Mouse (Mus musculus) liver, embryonic 14.5 days (tissue): ENCODE measurements around the gene Neto2. TPM values are rescaled to one million over a fixed set of nuclear protein-coding genes. Genes with fewer than 3 reads are reported as not detected.

Experiments
- ATAC-seq: fragments of 200-750 bp; cut with Nextera tagmentation; 2 replicates; pipeline ENCODE4 v1.8.0; 2017; ENCODE audit warnings: moderate number of reproducible peaks, mild to moderate bottlenecking, moderate library complexity; ENCODE audit not compliant: insufficient read depth
- DNase-seq, 3 experiments: peaks; one replicate each; pipeline ENCODE4 v3.0.0-alpha.2; 2012 to 2013; ENCODE audit warnings: low read depth in 3 of 3, low spot score in 3 of 3
- H3K27ac ChIP-seq: fragments of 300-500 bp; sonication (generic); 2 replicates; pipeline ENCODE4 v1.5.1; 2014; ENCODE audit warnings: moderate library complexity, mild to moderate bottlenecking, control low read depth, inconsistent platforms
- H3K27me3 ChIP-seq: fragments of 300-500 bp; sonication (generic); 2 replicates; pipeline ENCODE4 v1.6.1; 2014; ENCODE audit warnings: mild to moderate bottlenecking, low read length, moderate library complexity; ENCODE audit not compliant: control insufficient read depth, insufficient read depth
- H3K36me3 ChIP-seq: fragments of 300-500 bp; sonication (generic); replicated peaks from 2 replicates; pipeline ENCODE4 v1.6.1; 2014; ENCODE audit warnings: low read depth; ENCODE audit not compliant: control insufficient read depth, insufficient read depth
- H3K4me1 ChIP-seq, 2 experiments: fragments of 200-500 bp in 1 of 2; fragments of 300-500 bp in 1 of 2; sonication (generic) in 1 of 2; replicated peaks; 2 replicates each; pipeline ENCODE4 v1.6.1; 2012 to 2014; ENCODE audit warnings: antibody characterized with exemption in 1 of 2, inconsistent platforms in 1 of 2, low read length in 1 of 2; ENCODE audit not compliant: control insufficient read depth in 2 of 2, insufficient read depth in 2 of 2
- H3K4me2 ChIP-seq: fragments of 300-500 bp; sonication (generic); 2 replicates; pipeline ENCODE4 v1.6.1; 2014; ENCODE audit warnings: low read depth, mild to moderate bottlenecking, control low read depth, moderate library complexity
- H3K4me3 ChIP-seq, 2 experiments: fragments of 200-500 bp in 1 of 2; fragments of 300-500 bp in 1 of 2; sonication (generic) in 1 of 2; 2 replicates each; pipeline ENCODE4 v1.5.1; 2012 to 2014; ENCODE audit warnings: low read depth in 2 of 2, low read length in 2 of 2, mild to moderate bottlenecking in 2 of 2, control low read depth in 1 of 2, inconsistent platforms in 1 of 2, moderate library complexity in 1 of 2; ENCODE audit not compliant: insufficient read depth in 1 of 2
- H3K9ac ChIP-seq: fragments of 300-500 bp; sonication (generic); replicated peaks from 2 replicates; pipeline ENCODE4 v1.6.1; 2014; ENCODE audit warnings: mild to moderate bottlenecking, control low read depth, moderate library complexity
- H3K9me3 ChIP-seq: fragments of 300-500 bp; sonication (generic); 2 replicates; pipeline ENCODE4 v1.6.1; 2016; ENCODE audit warnings: low read length, mixed read lengths; ENCODE audit not compliant: control insufficient read depth
- CTCF ChIP-seq: IDR thresholded peaks from 2 replicates; pipeline ENCODE4 v1.5.1; 2016; ENCODE audit warnings: antibody characterized with exemption, low read depth, control low read depth
- EP300 ChIP-seq: IDR thresholded peaks from 2 replicates; pipeline ENCODE4 v1.6.1; 2016; ENCODE audit warnings: antibody characterized with exemption, low read depth
- WGBS: fragments of 180-500 bp; shearing (Covaris S2); extraction: QIAGEN DNeasy Blood & Tissue Kit; methylation state at CpG from one replicate; pipeline ENCODE4 v1.1.7; 2014; ENCODE audit not compliant: insufficient replicate concordance; 5-methylcytosine and 5-hydroxymethylcytosine counted together
- polyA plus RNA-seq, 2 experiments: library from polyadenylated mRNA; depleted of rRNA in 1 of 2; stranded (reverse) in 1 of 2; unstranded in 1 of 2; fragments of >200 nt; fragmentation: Nextera tagmentation in 1 of 2; extraction: Ambion mirVana in 1 of 2; gene quantifications; 2 replicates each; pipeline versions ENCODE4 v1.2.1 to v1.2.3; 2012 to 2014

The Neto2 gene
- 0.42 and 0.56 TPM in 2 replicates for polyA plus RNA-seq (2012; rRNA removed)
- 1.4 and 1.5 TPM in 2 replicates for polyA plus RNA-seq (2014; fragmentation: Nextera tagmentation; extraction: Ambion mirVana)

DNA sequence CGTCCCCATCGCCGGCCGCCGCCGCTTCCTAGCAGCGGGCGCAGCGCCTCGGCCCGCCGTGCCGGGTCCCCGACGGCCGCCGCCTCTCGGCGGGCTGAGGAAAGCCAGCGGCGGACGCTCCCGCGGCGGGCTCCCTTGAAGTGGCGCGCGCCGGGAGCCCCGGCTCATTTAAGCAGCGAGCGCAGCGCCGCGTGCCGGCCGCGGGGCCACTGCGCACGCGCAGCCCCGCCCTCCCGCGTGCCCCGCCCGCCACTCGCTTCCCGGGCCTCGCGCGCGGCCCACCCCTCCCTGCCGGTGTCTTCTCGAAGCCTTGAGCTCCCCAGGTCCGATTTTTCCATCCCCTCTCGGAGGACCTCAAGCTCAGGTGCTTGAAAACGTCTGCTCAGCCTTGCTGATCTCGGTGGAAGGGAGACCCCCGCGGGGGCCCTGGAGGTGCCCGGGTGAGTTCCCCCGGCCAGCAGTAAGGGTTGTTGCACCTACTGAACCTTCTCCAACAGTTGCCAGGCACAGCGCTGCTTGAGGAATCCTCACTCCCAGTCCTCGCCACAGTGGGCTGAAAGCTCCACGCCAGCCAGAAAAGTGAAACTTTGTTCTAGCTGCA lies at the start of gene Neto2:
Neto2 (minus strand) TSS at position 174 of the 601 bp plus-strand sequence.
- no peak within 1 kb of the TSS for H3K27ac ChIP-seq

DNA sequence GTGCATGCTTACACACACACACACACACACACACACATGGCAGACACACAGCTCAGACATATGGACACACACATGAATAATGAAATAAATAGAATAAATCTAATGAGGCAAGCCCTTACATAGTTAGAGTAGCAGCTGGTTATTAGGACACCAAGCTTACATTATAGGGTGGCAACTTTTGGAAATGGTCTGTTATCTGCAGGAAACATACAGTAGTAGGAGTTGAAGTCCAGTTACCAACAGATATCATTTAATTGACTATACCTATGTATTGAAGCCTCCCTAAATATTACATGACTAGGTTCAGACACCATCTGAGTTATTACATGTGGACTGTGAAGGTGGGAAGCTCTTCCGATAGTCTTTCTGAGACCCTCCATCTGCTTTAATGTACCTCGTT lies 44.3 kb upstream of the Neto2 start:
- Histone ChIP-seq H3K27me3 (no peaks in the 10 kb centered on the region), H3K4me3 (no peak overlapping the region), H3K36me3 (no peaks in the 10 kb centered on the region), H3K4me1 (peaks cover 0 to 2% of the 10 kb centered on the region in 2 experiments; a peak in 1 of 4 replicates), H3K4me2 (no peak overlapping the region), H3K27ac (no peak overlapping the region), H3K9ac (no peak overlapping the region), H3K9me3 (no peaks in the 10 kb centered on the region)
- TF ChIP-seq EP300 = peak; percentile 16; the same call in 1 of the 2 replicates
- TF ChIP-seq CTCF = no peak
- DNase-seq = no peak
- whole genome bisulfite sequencing = 63% methylated on average over 2 of the region's 2 CpGs
- ATAC-seq = peak; percentile 67

More for the DNA sequence above, at the start of gene Neto2:
- Histone ChIP-seq H3K4me1 (peaks cover 3 to 5% of the 10 kb centered on the region in 2 experiments; a peak in 3 of 4 replicates), H3K27me3 (peaks cover 33% of the 10 kb centered on the region), H3K9me3 (no peaks in the 10 kb centered on the region), H3K4me3 (peak within 1 kb of the TSS; percentile 64 to 68), H3K36me3 (no peaks in the 10 kb centered on the region), H3K9ac (peak within 1 kb of the TSS; percentile 51), H3K4me2 (peak within 1 kb of the TSS; percentile 93)
- WGBS = 6% methylated on average over 58 of the region's 65 CpGs
- peak; percentile 86 for ATAC-seq
- TF ChIP-seq EP300 = no peak
- no peak for TF ChIP-seq CTCF
- DNase-seq = peak; percentile 24 to 53 (median 47)

DNA sequence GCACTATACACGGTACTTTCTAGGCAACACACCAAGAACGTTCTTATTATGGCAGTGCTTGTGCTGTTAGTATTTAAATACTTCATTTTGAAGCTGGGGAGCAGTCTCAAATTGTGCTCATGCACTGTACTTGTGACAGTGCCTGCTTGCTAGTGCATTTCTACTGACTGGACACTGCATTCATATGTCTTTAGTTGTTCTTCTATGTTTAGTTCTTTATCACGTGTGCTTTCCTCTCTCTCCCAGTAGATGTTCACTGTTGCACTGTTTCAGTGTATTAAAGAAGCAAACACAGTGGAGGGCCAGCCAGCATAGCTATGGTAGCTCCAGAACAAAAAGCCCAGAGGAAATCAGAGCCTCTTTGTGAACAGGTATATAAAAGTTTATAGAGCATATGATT lies 29.8 kb upstream of the Neto2 start:
- Histone ChIP-seq H3K9me3 (no peaks in the 10 kb centered on the region), H3K36me3 (no peaks in the 10 kb centered on the region), H3K4me3 (no peak overlapping the region), H3K4me2 (no peak overlapping the region), H3K4me1 (no peaks in the 10 kb centered on the region), H3K9ac (no peak overlapping the region), H3K27me3 (no peaks in the 10 kb centered on the region), H3K27ac (no peak overlapping the region)
- ATAC-seq = no peak
- 78% methylated on average over 3 of the region's 3 CpGs for WGBS
- DNase-seq = no peak
- TF ChIP-seq EP300 = no peak
- no peak for TF ChIP-seq CTCF

DNA sequence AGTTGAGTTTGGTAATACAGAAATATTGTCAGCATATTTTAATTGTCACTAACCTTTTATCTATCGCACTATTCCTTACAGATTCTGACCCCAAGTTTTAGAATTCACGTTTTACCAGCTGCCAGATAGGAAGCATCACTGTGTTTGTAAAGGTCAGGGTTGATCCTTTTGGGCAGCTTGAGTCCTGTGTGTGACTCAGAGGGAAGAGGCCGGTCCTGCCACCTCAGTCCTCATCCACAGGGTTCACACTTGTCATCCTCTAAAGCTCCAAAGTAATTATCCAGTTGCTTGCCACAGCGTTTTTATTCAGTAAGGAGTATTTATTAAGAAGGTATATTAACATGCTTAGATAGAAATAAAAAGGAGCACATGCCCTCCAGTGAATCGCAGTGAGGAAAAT lies 16.5 kb upstream of the Neto2 start:
- ATAC-seq (no peak), DNase-seq (no peak)
- WGBS = 73% methylated on average over 5 of the region's 5 CpGs
- TF ChIP-seq EP300 (no peak), CTCF (no peak)
- Histone ChIP-seq H3K36me3 (no peaks in the 10 kb centered on the region), H3K4me1 (no peaks in the 10 kb centered on the region), H3K4me3 (no peak overlapping the region), H3K4me2 (no peak overlapping the region), H3K9me3 (no peaks in the 10 kb centered on the region), H3K27ac (no peak overlapping the region), H3K27me3 (no peaks in the 10 kb centered on the region), H3K9ac (no peak overlapping the region)

DNA sequence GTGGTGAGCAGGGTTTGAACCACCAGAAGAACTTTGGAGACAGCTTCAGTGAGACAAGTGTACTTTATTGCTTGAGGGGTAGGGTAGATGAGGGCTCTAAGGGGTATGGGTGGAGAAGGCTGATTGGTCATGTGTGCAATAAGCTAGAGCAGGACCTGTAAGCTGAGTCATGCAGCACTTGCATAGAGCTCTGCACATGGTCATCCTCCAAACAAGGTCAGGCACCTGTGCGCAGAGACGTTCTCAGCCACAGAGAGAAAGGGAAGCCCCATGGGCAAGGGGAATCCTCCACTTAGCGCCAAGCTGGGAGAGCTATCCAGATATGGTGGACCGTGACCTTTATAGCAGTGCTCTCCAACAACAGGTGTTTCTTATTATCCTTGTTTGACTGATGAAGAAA lies 16.0 kb upstream of the Neto2 start:
- Histone ChIP-seq H3K4me1 (no peaks in the 10 kb centered on the region), H3K4me2 (no peak overlapping the region), H3K27me3 (no peaks in the 10 kb centered on the region), H3K4me3 (no peak overlapping the region), H3K36me3 (no peaks in the 10 kb centered on the region), H3K27ac (no peak overlapping the region), H3K9me3 (no peaks in the 10 kb centered on the region), H3K9ac (no peak overlapping the region)
- TF ChIP-seq CTCF (no peak), EP300 (no peak)
- DNase-seq (no peak), ATAC-seq (no peak)
- WGBS = 80% methylated on average over 4 of the region's 4 CpGs
